Mouse (Mus musculus): ENCODE data around the gene Ifna13.

Gene Ifna13

GRCm38 (mm10) chr4:88644359-88644758, at the start of gene Ifna13:
Gene Ifna13, minus strand, starts transcription at chr4:88644459.
- no peak for DNase-seq (ENCODE audit: low read depth, low spot score)

DNA sequence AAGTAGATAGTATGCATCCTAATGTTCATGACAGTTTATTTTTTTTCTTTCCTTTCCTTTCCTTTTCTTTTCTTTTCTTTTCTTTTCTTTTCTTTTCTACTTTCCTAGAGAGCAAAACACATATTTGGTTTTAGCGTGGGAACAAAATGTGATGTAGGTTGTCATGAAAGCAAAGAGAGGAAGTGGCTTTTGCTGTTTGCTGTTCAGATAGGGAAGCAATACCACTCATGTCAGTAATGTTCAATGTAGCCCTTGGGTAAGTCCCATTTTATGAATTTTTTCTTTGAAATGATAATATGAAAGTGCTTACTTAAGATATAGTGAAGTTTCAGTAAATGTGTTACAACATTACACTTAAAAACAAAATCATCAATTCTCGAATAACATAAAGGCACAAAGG, 49.1 kb upstream of the Ifna13 start:
- peak; percentile 52 for DNase-seq (ENCODE audit: low read depth, low spot score)

DNA sequence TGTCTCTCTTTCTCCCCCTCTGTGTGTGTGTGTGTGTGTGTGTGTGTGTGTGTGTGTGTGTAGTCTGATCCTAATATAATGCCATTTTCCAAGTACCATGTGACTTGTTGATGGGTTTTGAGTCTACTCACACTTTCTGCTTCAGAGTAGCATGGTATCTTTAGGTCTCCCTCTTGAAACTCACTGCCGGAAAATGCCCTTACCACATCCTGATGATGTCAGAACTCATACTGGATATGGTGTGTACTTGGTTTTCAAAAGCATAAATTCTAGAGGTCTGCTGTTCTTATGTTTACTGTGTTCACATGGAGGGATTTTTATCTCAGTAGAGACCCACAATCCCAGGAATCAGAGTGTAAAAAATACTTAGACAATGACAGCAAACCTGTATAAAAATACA, 48.3 kb upstream of the Ifna13 start:
- DNase-seq (ENCODE audit: low read depth, low spot score) = peak; percentile 66

DNA sequence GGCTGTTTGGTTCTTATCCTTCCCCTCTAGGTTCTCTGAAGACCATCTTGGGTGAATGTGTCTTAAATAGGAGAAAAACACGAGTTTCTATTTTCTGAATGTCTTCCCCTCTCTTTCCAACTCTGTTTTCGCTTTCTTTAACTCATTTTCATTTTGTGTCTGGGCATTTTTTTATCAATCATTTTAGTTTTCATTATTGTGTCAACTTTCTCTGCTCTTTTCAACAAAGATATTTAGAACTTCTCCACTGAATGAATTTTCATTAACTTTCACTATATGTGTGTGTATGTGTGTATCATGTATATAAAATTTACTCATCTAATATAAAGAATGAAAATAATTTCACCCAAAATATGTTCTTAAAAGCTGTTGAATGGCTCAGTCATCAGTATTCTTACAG, 47.0 kb upstream of the Ifna13 start, which contains the start of gene Ifnab:
Gene Ifnab (minus strand): TSS at position 101 of the 400 bp plus-strand sequence.
- no peak for DNase-seq (ENCODE audit: low read depth, low spot score)

DNA sequence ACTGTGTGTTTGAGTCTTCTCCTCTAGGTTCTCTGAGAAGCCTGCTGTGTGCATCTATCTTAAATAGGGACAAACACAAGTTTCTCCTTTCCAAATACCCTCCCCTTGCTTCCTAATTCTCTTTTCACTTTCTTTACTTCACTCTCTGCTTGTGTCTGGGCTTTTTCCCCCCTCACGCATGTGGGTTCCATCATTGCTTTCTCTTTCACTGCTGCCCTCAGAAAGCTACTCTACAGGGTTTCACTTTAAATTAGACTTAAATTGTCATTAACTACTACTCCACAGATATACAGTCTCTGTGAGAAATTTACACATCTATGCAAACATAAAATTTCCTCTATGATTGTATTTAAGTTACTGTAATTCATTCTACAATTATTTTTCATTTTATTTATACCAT, 39.6 kb upstream of the Ifna13 start, which contains the start of gene Ifna2:
Gene Ifna2 (minus strand): TSS at position 101 of the 400 bp plus-strand sequence.
- no peak for DNase-seq (ENCODE audit: low read depth, low spot score)

DNA sequence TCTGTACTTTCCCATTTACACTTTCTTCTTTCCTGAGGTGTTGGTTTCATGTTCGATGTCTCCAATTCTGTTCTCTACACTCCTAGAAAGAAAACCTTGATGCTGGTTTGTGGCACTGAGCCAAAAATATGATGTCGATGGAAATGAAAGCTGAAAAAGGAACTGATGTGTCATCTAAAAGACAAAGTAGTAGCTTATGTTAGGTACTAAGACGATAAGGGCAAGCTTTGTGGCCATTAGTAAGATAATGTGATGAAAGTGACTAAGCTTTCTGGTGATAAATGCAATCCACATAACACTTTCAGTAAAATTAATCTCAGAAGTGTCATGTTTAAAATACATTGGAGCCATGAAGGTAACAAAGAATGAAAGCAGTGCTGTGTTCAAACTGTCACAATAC, 37.1 kb upstream of the Ifna13 start:
- DNase-seq (ENCODE audit: low read depth, low spot score) = no peak

DNA sequence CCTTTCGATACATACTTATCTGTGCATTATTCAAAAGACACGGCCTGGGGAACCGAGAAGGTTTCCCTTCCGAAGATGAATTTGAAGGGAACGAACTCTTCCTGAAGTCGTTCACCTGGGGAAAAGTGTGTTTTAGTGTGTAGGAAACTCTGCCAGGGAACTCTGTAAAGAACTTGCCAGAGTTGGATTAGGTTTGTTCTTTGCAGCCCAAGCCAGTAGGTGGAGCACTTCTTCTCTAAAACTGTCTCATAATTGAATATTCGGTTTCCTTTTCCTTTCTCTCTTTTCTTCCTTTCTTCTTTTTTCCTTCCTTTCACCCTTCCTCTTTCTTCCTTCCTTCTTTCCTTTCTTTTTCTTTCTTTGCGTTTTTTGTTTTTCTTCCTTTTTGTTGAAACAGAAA, 36.1 kb upstream of the Ifna13 start:
- peak; percentile 38 for DNase-seq (ENCODE audit: low read depth, low spot score)

GRCm38 (mm10) chr4:88676824-88677223, 32.6 kb upstream of the Ifna13 start, which contains the start of gene Ifna16:
Gene Ifna16, minus strand, starts transcription at chr4:88676924.
- no peak for DNase-seq (ENCODE audit: low read depth, low spot score)

DNA sequence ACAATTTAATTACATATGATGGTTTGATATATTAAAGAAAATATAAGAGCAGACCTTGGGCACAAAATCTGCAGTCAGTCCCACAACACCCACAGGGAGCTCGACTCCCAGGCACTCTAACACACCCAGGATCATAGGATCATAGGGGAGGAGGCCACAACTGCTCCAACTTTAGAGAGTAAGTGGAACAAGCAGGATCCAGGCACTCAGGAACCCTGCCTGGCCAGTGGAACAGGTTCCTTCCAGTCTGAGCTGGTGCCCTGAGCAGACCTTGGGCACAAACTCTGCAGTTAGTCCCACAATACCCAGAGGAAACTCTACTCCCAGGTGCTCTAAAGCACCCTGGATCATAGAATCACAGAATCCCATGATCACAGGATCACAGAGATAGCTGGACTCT, 11.2 kb upstream of the Ifna13 start:
- DNase-seq (ENCODE audit: low read depth, low spot score) = no peak

GRCm38 (mm10) chr4:88653644-88654043, 9.4 kb upstream of the Ifna13 start:
- DNase-seq (ENCODE audit: low read depth, low spot score) = no peak

- peak; percentile 1 for DNase-seq (ENCODE audit: low read depth, low spot score)
Measured at GRCm38 (mm10) chr4:88642526-88642925, 1.7 kb downstream of the Ifna13 start.

GRCm38 (mm10) chr4:88641077-88641831, 3.0 kb downstream of the Ifna13 start:
- DNase-seq (ENCODE audit: low read depth, low spot score) = peak; percentile 92

DNA sequence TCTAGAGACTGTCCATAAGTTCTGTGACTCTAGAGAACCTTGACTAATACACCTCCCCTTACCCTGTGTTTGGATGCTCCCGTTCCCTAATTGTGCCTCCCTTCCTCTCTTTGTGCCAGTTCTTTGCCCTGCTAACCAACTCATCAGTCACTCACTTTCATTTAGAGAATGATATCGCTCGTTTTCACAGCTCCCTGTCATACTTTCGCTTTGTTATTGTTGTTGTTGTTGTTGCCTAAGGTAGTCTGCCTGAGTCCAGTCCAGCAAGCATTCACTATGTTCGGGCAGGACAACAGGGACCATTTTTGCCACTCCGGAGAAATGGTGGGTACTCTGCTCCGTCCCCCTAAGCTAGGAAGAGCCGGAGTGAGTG, 3.6 kb downstream of the Ifna13 start:
- no peak for DNase-seq (ENCODE audit: low read depth, low spot score)

DNA sequence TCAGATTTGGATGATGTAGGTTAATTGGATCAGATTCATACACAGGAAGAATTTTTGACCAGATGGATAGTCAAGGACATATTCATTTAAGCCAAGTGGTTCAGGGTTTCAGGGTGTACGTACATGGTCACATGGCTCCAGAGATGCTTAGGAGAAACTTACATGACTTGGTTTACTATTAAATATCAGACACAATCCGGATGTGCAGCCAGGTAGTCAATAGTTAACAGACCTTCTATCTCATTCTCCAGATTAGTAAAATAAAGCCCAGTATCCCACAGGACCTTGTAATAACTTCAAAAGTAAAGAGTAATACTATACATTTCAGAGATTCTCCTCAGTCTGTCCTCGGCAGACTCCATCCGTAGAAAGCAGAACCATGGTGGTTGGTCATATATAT, 9.9 kb downstream of the Ifna13 start, which contains the start of gene C87499:
Gene C87499 (minus strand): TSS at position 101 of the 400 bp plus-strand sequence.
- no peak for DNase-seq (ENCODE audit: low read depth, low spot score)

DNA sequence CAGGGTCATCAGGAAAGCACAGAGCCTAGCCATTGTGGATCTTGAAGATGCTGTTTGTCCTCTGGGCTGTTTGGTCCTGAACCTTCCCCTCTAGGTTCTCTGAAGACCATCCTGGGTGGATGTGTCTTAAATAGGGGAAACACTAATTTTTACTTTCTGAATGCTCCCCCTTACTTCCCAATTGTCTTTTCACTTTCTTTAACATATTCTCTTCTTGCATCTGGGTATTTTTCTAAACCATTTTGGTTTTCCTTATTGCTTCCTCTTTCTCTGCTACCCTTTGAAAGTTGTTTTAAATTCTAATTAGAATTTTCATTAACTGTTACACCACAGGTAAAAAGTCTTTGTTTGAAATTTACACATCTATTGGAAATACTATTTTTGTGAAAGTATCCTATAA, 41.0 kb downstream of the Ifna13 start, which contains the start of gene Ifna12:
Gene Ifna12 (minus strand): TSS at position 101 of the 400 bp plus-strand sequence.
- no peak for DNase-seq (ENCODE audit: low read depth, low spot score)
